ENCODE assay signal across 8 mouse cellular contexts in the genomic region with DNA sequence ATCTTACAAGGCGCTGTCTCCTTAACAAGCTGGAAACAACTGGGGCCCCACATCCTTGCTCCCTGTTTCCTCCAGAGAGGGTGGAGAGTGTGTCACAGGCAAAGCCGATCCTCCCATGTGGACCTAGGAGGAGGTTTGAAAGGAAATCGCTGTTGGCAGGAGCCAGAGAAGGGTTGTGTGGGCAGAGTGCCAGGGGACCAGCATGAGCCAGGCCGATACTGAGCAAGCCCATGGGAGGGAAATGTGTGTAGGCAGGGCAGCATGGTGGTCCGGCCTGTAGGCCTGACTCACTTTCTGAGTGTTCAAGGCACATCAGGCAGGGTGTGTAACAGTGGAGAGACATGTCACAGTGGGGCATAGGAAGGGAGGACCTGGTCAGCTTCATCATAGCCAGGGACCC. TPM values are rescaled to one million over a fixed set of nuclear protein-coding genes. Genes with fewer than 3 reads are reported as not detected.
DNase-seq lines count a peak whose midpoint lies in the region; ATAC-seq and TF ChIP-seq lines count a peak whose summit lies in the region.

No protein-coding gene starts in this region.

- no peaks in the 10 kb centered on the region for H3K36me3 ChIP-seq in kidney, embryonic 15.5 days
- H3K36me3 ChIP-seq in lung, postnatal 0 days (ENCODE audit: insufficient read depth, low read length) = no peaks in the 10 kb centered on the region
- H3K36me3 ChIP-seq in intestine, embryonic 16.5 days (ENCODE audit: control insufficient read depth, insufficient read depth, low read length) = no peaks in the 10 kb centered on the region

- no peak overlapping the region for H3K9ac ChIP-seq in kidney, embryonic 15.5 days
- no peak overlapping the region for H3K9ac ChIP-seq in lung, postnatal 0 days (replicated peaks; ENCODE audit: low read depth)
- H3K9ac ChIP-seq in intestine, embryonic 16.5 days (ENCODE audit: low read depth, low read length) = no peak overlapping the region

- no peak for ATAC-seq in kidney, embryonic 15.5 days (replicated peaks; ENCODE audit: low FRiP score)
- ATAC-seq in lung, postnatal 0 days = peak; percentile 65
- ATAC-seq in intestine, embryonic 16.5 days = no peak

- TF ChIP-seq EP300 in lung, postnatal 0 days (IDR thresholded peaks at IDR 0.05) = no peak

- H3K27ac ChIP-seq in kidney, embryonic 15.5 days = no peak overlapping the region
- H3K27ac ChIP-seq in lung, postnatal 0 days (ENCODE audit: low read length) = no peak overlapping the region
- H3K27ac ChIP-seq in intestine, embryonic 16.5 days (ENCODE audit: low read length) = no peak overlapping the region

- 57% methylated on average over 5 of the region's 5 CpGs for WGBS in kidney, embryonic 15.5 days
- WGBS in lung, postnatal 0 days = 24% methylated on average over 5 of the region's 5 CpGs
- WGBS in intestine, embryonic 16.5 days = 54% methylated on average over 5 of the region's 5 CpGs

- no peak overlapping the region for H3K4me3 ChIP-seq in kidney, embryonic 15.5 days (replicated peaks)
- no peak overlapping the region for H3K4me3 ChIP-seq in lung, postnatal 0 days (ENCODE audit: low read depth, low read length)
- H3K4me3 ChIP-seq in intestine, embryonic 16.5 days (ENCODE audit: low read length) = no peak overlapping the region

- H3K27me3 ChIP-seq in kidney, embryonic 15.5 days = no peaks in the 10 kb centered on the region
- no peaks in the 10 kb centered on the region for H3K27me3 ChIP-seq in lung, postnatal 0 days (replicated peaks; ENCODE audit: insufficient read depth, low read length)
- H3K27me3 ChIP-seq in intestine, embryonic 16.5 days (replicated peaks; ENCODE audit: control insufficient read depth, insufficient read depth, low read length) = no peaks in the 10 kb centered on the region

- H3K9me3 ChIP-seq in kidney, embryonic 15.5 days (replicated peaks) = no peaks in the 10 kb centered on the region
- H3K9me3 ChIP-seq in lung, postnatal 0 days (ENCODE audit: low read length) = no peaks in the 10 kb centered on the region
- H3K9me3 ChIP-seq in intestine, embryonic 16.5 days (ENCODE audit: control insufficient read depth, low read length) = no peaks in the 10 kb centered on the region

- DNase-seq in kidney, adult 18-20 months = peak; percentile 65
- DNase-seq in brain, adult 2 months (ENCODE audit: low read depth, low spot score) = peak; percentile 58
- DNase-seq in gastrocnemius, postnatal 10 days = peak; percentile 71
- DNase-seq in lung, postnatal 0 days (ENCODE audit: low spot score) = peak; percentile 67
- DNase-seq in left cerebral cortex, adult 9 months (ENCODE audit: low spot score in 2 of 2) = no peak
- DNase-seq in frontal cortex, postnatal 36 days (ENCODE audit: low spot score in 2 of 2) = no peak

- TF ChIP-seq CTCF in lung, postnatal 0 days (IDR thresholded peaks at IDR 0.05) = no peak

- H3K4me2 ChIP-seq in kidney, embryonic 15.5 days = no peak overlapping the region
- no peak overlapping the region for H3K4me2 ChIP-seq in lung, postnatal 0 days (replicated peaks; ENCODE audit: low read depth, low read length)
- no peak overlapping the region for H3K4me2 ChIP-seq in intestine, embryonic 16.5 days (ENCODE audit: low read depth, low read length)

- peaks cover 40% of the 10 kb centered on the region for H3K4me1 ChIP-seq in kidney, embryonic 15.5 days
- no peaks in the 10 kb centered on the region for H3K4me1 ChIP-seq in lung, postnatal 0 days (ENCODE audit: insufficient read depth, low read depth, low read length)
- peaks cover 19% of the 10 kb centered on the region for H3K4me1 ChIP-seq in intestine, embryonic 16.5 days (ENCODE audit: control insufficient read depth, insufficient read depth, low read length)

RNA-seq across cellular contexts. Expression of gene Spsb1, which starts 11.4 kb away (rescaled TPM):
- polyA plus RNA-seq in kidney, embryonic 15.5 days (2015; fragmentation: Nextera tagmentation; extraction: Ambion mirVana) = 11.7 and 12.7 TPM in 2 replicates
- total RNA-seq in gastrocnemius, postnatal 10 days (2021) = 10 to 100 TPM; 18.9 to 21.1 TPM
- 14.6 and 19.2 TPM in 2 replicates for polyA plus RNA-seq in lung, postnatal 0 days (2015; fragmentation: Nextera tagmentation; extraction: Ambion mirVana)
- polyA plus RNA-seq in intestine, embryonic 16.5 days (2015; fragmentation: Nextera tagmentation; extraction: Ambion mirVana) = 17.0 and 20.6 TPM in 2 replicates

RNA-seq across cellular contexts. Expression of gene H6pd, which starts 42.6 kb away (rescaled TPM):
- polyA plus RNA-seq in kidney, embryonic 15.5 days (2015; fragmentation: Nextera tagmentation; extraction: Ambion mirVana) = 17.8 and 18.5 TPM in 2 replicates
- total RNA-seq in gastrocnemius, postnatal 10 days (2021) = 10 to 100 TPM; 57.1 to 61.3 TPM
- 44.8 and 45.8 TPM in 2 replicates for polyA plus RNA-seq in lung, postnatal 0 days (2015; fragmentation: Nextera tagmentation; extraction: Ambion mirVana)
- 31.6 and 41.6 TPM in 2 replicates for polyA plus RNA-seq in intestine, embryonic 16.5 days (2015; fragmentation: Nextera tagmentation; extraction: Ambion mirVana)

Comparison
In these comparisons a context has a peak if more than half of its experiments do, and no peak if none do; other contexts are left out.
1. DNase-seq: peak in kidney, adult 18-20 months (single experiment), brain, adult 2 months (single experiment), gastrocnemius, postnatal 10 days (single experiment) and lung, postnatal 0 days (single experiment); none in left cerebral cortex, adult 9 months (0 of 2) and frontal cortex, postnatal 36 days (0 of 2).